Mouse (Mus musculus) kidney, adult 11 months (tissue): ENCODE data around the gene Kbtbd7.
"Not testable (repeated sequence)": the region's sequence is repeated elsewhere in the genome, so short reads cannot be mapped to it uniquely, and the experiment has no call there.

ENCODE experiments used
- DNase-seq: peaks from one replicate; pipeline ENCODE4 v3.0.0; 2022

Kbtbd7 gene

GRCm38 (mm10) chr14:79451681-79452590 lies 25.6 kb downstream of the Kbtbd7 start, which contains the start of gene Kbtbd6:
Gene Kbtbd6, plus strand, starts transcription at chr14:79451835.
- peak; percentile 69 for DNase-seq

DNA sequence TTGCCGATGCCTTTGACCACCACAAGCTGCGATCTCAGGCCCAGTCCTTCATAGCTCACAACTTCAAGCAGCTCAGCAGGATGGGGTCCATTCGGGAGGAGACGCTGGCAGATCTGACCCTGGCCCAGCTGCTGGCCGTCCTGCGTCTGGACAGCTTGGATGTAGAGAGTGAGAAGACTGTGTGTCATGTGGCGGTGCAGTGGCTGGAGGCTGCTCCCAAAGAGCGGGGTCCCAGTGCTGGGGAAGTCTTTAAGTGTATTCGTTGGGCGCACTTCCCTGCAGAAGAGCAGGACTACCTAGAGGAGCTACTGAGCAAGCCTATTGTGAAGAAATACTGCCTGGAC lies 26.3 kb downstream of the Kbtbd7 start:
- DNase-seq, result not testable (repeated sequence)

GRCm38 (mm10) chr14:79460401-79460800 lies 34.1 kb downstream of the Kbtbd7 start:
- DNase-seq, result no peak

- no peak for DNase-seq
Observed at GRCm38 (mm10) chr14:79460988-79461387, 34.7 kb downstream of the Kbtbd7 start.

GRCm38 (mm10) chr14:79465623-79466022 lies 39.3 kb downstream of the Kbtbd7 start:
- no peak for DNase-seq

GRCm38 (mm10) chr14:79467621-79468020 lies 41.3 kb downstream of the Kbtbd7 start:
- peak; percentile 38 for DNase-seq

GRCm38 (mm10) chr14:79473384-79473783 lies 47.1 kb downstream of the Kbtbd7 start:
- no peak for DNase-seq
